Mouse (Mus musculus) heart, embryonic 12.5 days (tissue): ENCODE results near the gene Mum1l1. TPM values are rescaled to one million over a fixed set of nuclear protein-coding genes. Genes with fewer than 3 reads are reported as not detected.

ENCODE experiments used
- ATAC-seq: fragments of 200-750 bp; cut with Nextera tagmentation; 2 replicates; pipeline ENCODE4 v1.8.0; 2017; ENCODE audit warnings: moderate TSS enrichment, moderate library complexity; ENCODE audit not compliant: insufficient number of reproducible peaks, low FRiP score
- H3K27ac ChIP-seq: fragments of 300-500 bp; sonication (generic); 2 replicates; pipeline ENCODE4 v1.5.1; 2016; ENCODE audit warnings: mild to moderate bottlenecking, moderate library complexity; ENCODE audit not compliant: poor library complexity, severe bottlenecking
- H3K27me3 ChIP-seq: fragments of 300-500 bp; sonication (generic); replicated peaks from 2 replicates; pipeline ENCODE4 v1.6.1; 2016; ENCODE audit warnings: mild to moderate bottlenecking, moderate library complexity
- H3K36me3 ChIP-seq: fragments of 300-500 bp; sonication (generic); 2 replicates; pipeline ENCODE4 v1.6.1; 2016; ENCODE audit warnings: mild to moderate bottlenecking, moderate library complexity
- H3K4me1 ChIP-seq: fragments of 300-500 bp; sonication (generic); replicated peaks from 2 replicates; pipeline ENCODE4 v1.6.1; 2016; ENCODE audit warnings: mild to moderate bottlenecking
- H3K4me2 ChIP-seq: fragments of 300-500 bp; sonication (generic); 2 replicates; pipeline ENCODE4 v1.6.1; 2016; ENCODE audit warnings: mild to moderate bottlenecking, moderate library complexity
- H3K4me3 ChIP-seq: fragments of 300-500 bp; sonication (generic); 2 replicates; pipeline ENCODE4 v1.5.1; 2016; ENCODE audit warnings: mild to moderate bottlenecking
- H3K9ac ChIP-seq: fragments of 300-500 bp; sonication (generic); 2 replicates; pipeline ENCODE4 v1.6.1; 2016; ENCODE audit warnings: mild to moderate bottlenecking, moderate library complexity
- H3K9me3 ChIP-seq: fragments of 300-500 bp; sonication (generic); replicated peaks from 2 replicates; pipeline ENCODE4 v1.6.1; 2016; ENCODE audit warnings: mild to moderate bottlenecking, moderate library complexity
- WGBS: fragments of 180-500 bp; shearing (Covaris S2); methylation state at CpG from one replicate; pipeline ENCODE4 v1.1.7; 2016; 5-methylcytosine and 5-hydroxymethylcytosine counted together
- polyA plus RNA-seq: library from polyadenylated mRNA; unstranded; fragments of >200 nt; fragmentation: Nextera tagmentation; extraction: Ambion mirVana; gene quantifications from 2 replicates; pipeline ENCODE4 v1.2.1, GENCODE M21; 2016

Mum1l1 gene
- polyA plus RNA-seq, 1 experiment from 2014 or later: 38.8 TPM

GRCm38 (mm10) chrX:139221893-139222292 is 12.1 kb downstream of the Mum1l1 start:
- Histone ChIP-seq H3K4me1 (peaks cover 17% of the 10 kb centered on the region; the same call in 1 of the 2 replicates), H3K4me2 (no peak overlapping the region), H3K9ac (no peak overlapping the region), H3K27me3 (no peaks in the 10 kb centered on the region), H3K4me3 (no peak overlapping the region), H3K9me3 (no peaks in the 10 kb centered on the region), H3K27ac (no peak overlapping the region), H3K36me3 (no peaks in the 10 kb centered on the region)
- no peak for ATAC-seq
- WGBS: 66% methylated on average over 3 of the region's 3 CpGs

- no peak overlapping the region for H3K27ac ChIP-seq
- peak overlapping the region; percentile 31 for H3K4me2 ChIP-seq
- no peaks in the 10 kb centered on the region for H3K4me1 ChIP-seq
- peaks cover 19% of the 10 kb centered on the region for H3K36me3 ChIP-seq
- peak; percentile 67; the same call in 1 of the 2 replicates for ATAC-seq
- no peak overlapping the region for H3K9ac ChIP-seq
- 48% methylated on average over 9 of the region's 9 CpGs for WGBS
- no peak overlapping the region for H3K4me3 ChIP-seq
- no peaks in the 10 kb centered on the region for H3K9me3 ChIP-seq
- H3K27me3 ChIP-seq: no peaks in the 10 kb centered on the region
These were observed 21.3 kb downstream of the Mum1l1 start for GRCm38 (mm10) chrX:139231143-139231542.

DNA sequence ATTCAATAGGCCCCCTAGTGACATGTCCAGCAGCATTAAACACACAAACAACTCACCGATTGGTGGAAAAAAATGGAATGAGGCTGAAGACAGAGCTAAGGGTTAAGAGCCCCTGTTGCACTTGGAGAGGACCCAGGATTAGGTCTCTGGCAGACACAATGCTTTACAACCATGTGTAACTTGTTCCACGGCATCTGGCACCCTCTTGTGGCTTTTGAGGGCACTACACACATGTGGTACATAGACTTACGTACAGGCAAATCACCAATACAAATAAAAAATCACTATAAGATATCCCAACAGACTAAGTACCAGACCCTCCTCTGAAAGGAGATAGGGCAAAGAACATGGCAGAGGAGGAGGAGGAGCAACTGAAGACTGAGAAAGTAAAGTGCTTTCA is 37.5 kb downstream of the Mum1l1 start:
- 63% methylated on average over 3 of the region's 3 CpGs for WGBS
- Histone ChIP-seq H3K9me3 (no peaks in the 10 kb centered on the region), H3K36me3 (no peaks in the 10 kb centered on the region), H3K4me3 (no peak overlapping the region), H3K4me1 (no peaks in the 10 kb centered on the region), H3K9ac (no peak overlapping the region), H3K27ac (no peak overlapping the region), H3K27me3 (no peaks in the 10 kb centered on the region), H3K4me2 (no peak overlapping the region)
- no peak for ATAC-seq

- H3K27ac ChIP-seq: no peak overlapping the region
- no peak for ATAC-seq
- H3K4me2 ChIP-seq: no peak overlapping the region
- H3K9me3 ChIP-seq: no peaks in the 10 kb centered on the region
- H3K27me3 ChIP-seq: no peaks in the 10 kb centered on the region
- H3K4me3 ChIP-seq: no peak overlapping the region
- 81% methylated on average over 10 of the region's 10 CpGs for WGBS
- no peaks in the 10 kb centered on the region for H3K4me1 ChIP-seq
- H3K36me3 ChIP-seq: no peaks in the 10 kb centered on the region
- H3K9ac ChIP-seq: no peak overlapping the region
These were observed 47.2 kb downstream of the Mum1l1 start for GRCm38 (mm10) chrX:139257072-139257471.

GRCm38 (mm10) chrX:139281966-139282365 is 72.1 kb downstream of the Mum1l1 start:
- no peaks in the 10 kb centered on the region for H3K4me1 ChIP-seq
- no peaks in the 10 kb centered on the region for H3K9me3 ChIP-seq
- no peak for ATAC-seq
- 75% methylated on average over 4 of the region's 4 CpGs for WGBS
- no peak overlapping the region for H3K9ac ChIP-seq
- H3K36me3 ChIP-seq: no peaks in the 10 kb centered on the region
- H3K27ac ChIP-seq: no peak overlapping the region
- no peaks in the 10 kb centered on the region for H3K27me3 ChIP-seq
- H3K4me2 ChIP-seq: no peak overlapping the region
- no peak overlapping the region for H3K4me3 ChIP-seq

Other genes starting within 250 kb of the Mum1l1 start
- 0.24 TPM in 1 of 2 replicates, not detected in the other for gene Serpina7, start 124.8 kb upstream of the Mum1l1 start, polyA plus RNA-seq
- not detected in 2 replicates for gene 4930513O06Rik, start 123.8 kb upstream of the Mum1l1 start, polyA plus RNA-seq
- gene 4933428M09Rik, start 30.8 kb upstream of the Mum1l1 start, polyA plus RNA-seq: not detected in 2 replicates
- gene Trap1a, start 123.6 kb downstream of the Mum1l1 start, polyA plus RNA-seq: 0.22 and 0.52 TPM in 2 replicates